Mouse (Mus musculus): Measurements from ENCODE around the gene Tmcc2. TPM values are rescaled to one million over a fixed set of nuclear protein-coding genes. Genes with fewer than 3 reads are reported as not detected.

Gene Tmcc2
- polyA plus RNA-seq, 2 experiments from 2014 or later: 0.54 to 1.6 TPM

GRCm38 (mm10) chr1:132311174-132311859 lies 79.8 kb downstream of the Tmcc2 start:
- ATAC-seq: no peak

GRCm38 (mm10) chr1:132310754-132311153 lies 80.3 kb downstream of the Tmcc2 start:
- no peak for ATAC-seq

GRCm38 (mm10) chr1:132308674-132309073 lies 82.4 kb downstream of the Tmcc2 start:
- ATAC-seq: no peak

- ATAC-seq: no peak
Observed at GRCm38 (mm10) chr1:132307962-132308361, 83.1 kb downstream of the Tmcc2 start.

GRCm38 (mm10) chr1:132306808-132307207 lies 84.3 kb downstream of the Tmcc2 start:
- no peak for ATAC-seq

Other genes with a start within 250 kb of the Tmcc2 start
- not detected for gene Lemd1, start 199.8 kb downstream of the Tmcc2 start, polyA plus RNA-seq (2017; shearing (Covaris generic))
- gene AC124108.1, start 199.8 kb downstream of the Tmcc2 start, polyA plus RNA-seq (2017; shearing (Covaris generic)): not detected
- gene Gm10188, start 161.5 kb downstream of the Tmcc2 start, polyA plus RNA-seq (2017; shearing (Covaris generic)): not detected
- gene Klhdc8a, start 92.7 kb downstream of the Tmcc2 start, polyA plus RNA-seq (2017; shearing (Covaris generic)): not detected
- gene Nuak2, start 75.2 kb downstream of the Tmcc2 start, polyA plus RNA-seq (2017; shearing (Covaris generic)): 1 to 10 TPM; 2.0 TPM
- 1 to 10 TPM; 4.0 to 4.3 TPM for gene Dstyk, start 26.3 kb upstream of the Tmcc2 start, polyA plus RNA-seq (2017; shearing (Covaris generic))
- 10 to 100 TPM; 29.0 to 30.0 TPM for gene Rbbp5, start 86.1 kb upstream of the Tmcc2 start, polyA plus RNA-seq (2017; shearing (Covaris generic))
- gene Tmem81, start 114.9 kb upstream of the Tmcc2 start, polyA plus RNA-seq (2017; shearing (Covaris generic)): 1 to 10 TPM; 3.2 to 6.5 TPM
- gene Cntn2, start 152.0 kb upstream of the Tmcc2 start, polyA plus RNA-seq (2017; shearing (Covaris generic)): not detected

All from activated CD4-positive, CD25-positive, alpha-beta regulatory T cell, adult 4 months (primary cell).